Mouse (Mus musculus): ENCODE measurements around the gene Xxylt1. TPM values are rescaled to one million over a fixed set of nuclear protein-coding genes. Genes with fewer than 3 reads are reported as not detected.

Xxylt1 gene
- polyA plus RNA-seq, 1 experiment from 2014 or later, result 8.0 TPM

DNA sequence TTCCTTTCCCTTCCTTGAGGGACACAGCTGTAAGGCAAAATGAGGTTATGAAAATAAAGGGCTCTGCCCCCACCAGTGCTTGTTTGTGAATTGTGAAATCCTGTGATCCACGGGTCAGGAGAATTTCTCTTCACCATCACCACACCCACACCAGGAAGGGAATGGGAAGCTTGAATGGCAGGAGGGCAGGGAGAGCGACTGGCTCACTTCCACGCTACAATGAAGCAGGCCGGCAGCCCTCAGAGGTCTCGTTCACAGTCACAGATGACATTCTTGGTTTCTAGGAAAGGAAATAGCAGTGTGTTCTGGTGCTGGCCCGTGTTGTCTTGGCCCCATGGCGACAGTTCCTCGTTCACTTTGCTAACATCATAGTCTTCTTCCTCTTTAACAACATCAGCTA lies 136.3 kb downstream of the Xxylt1 start:
- 18% methylated on average over 8 of the region's 8 CpGs for WGBS
- TF ChIP-seq CTCF (IDR thresholded peaks at IDR 0.05) (no peak), EP300 (IDR thresholded peaks at IDR 0.05) (no peak)
- H3K36me3 ChIP-seq (ENCODE audit: insufficient read depth, low read length), result no peaks in the 10 kb centered on the region

DNA sequence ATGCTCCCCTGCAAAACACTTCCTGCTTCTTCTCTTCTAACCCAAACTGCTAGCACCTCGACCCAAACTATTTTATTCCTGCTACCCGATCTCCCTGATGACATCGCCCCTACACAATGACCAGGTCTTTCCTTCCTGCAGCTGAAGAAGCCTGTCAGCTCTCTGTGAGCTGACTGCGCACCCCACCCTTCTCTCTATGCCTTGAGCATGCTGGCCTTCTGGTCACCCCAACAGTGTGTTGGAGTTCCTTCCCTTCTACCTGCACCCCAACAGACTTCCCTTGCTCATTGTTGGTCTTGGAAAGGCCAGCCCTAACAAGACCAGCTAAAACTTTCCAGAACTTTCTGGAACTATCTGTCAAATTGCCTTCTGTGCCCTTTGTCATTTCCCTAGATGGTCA lies 137.3 kb downstream of the Xxylt1 start:
- WGBS, result 66% methylated on average over 4 of the region's 4 CpGs
- H3K4me3 ChIP-seq (ENCODE audit: low read depth, low read length), result no peak overlapping the region
- no peaks in the 10 kb centered on the region for H3K27me3 ChIP-seq (replicated peaks; ENCODE audit: insufficient read depth, low read length)
- TF ChIP-seq EP300 (IDR thresholded peaks at IDR 0.05) (no peak), CTCF (IDR thresholded peaks at IDR 0.05) (no peak)
- peaks cover 10% of the 10 kb centered on the region for H3K4me1 ChIP-seq (ENCODE audit: insufficient read depth, low read depth, low read length)
- H3K9me3 ChIP-seq (ENCODE audit: low read length), result no peaks in the 10 kb centered on the region
- no peak overlapping the region for H3K9ac ChIP-seq (replicated peaks; ENCODE audit: low read depth)
- ATAC-seq (no peak), DNase-seq (ENCODE audit: low spot score) (no peak)
- H3K4me2 ChIP-seq (replicated peaks; ENCODE audit: low read depth, low read length), result no peak overlapping the region
- no peaks in the 10 kb centered on the region for H3K36me3 ChIP-seq (ENCODE audit: insufficient read depth, low read length)
- no peak overlapping the region for H3K27ac ChIP-seq (ENCODE audit: low read length)

More for the DNA sequence above, 136.3 kb downstream of the Xxylt1 start:
- H3K27ac ChIP-seq (ENCODE audit: low read length), result no peak overlapping the region
- peak; percentile 68 for DNase-seq (ENCODE audit: low spot score)
- ATAC-seq, result peak; percentile 35
- H3K27me3 ChIP-seq (replicated peaks; ENCODE audit: insufficient read depth, low read length), result no peaks in the 10 kb centered on the region
- H3K4me1 ChIP-seq (ENCODE audit: insufficient read depth, low read depth, low read length), result peaks cover 10% of the 10 kb centered on the region
- no peak overlapping the region for H3K4me3 ChIP-seq (ENCODE audit: low read depth, low read length)
- no peak overlapping the region for H3K4me2 ChIP-seq (replicated peaks; ENCODE audit: low read depth, low read length)
- no peaks in the 10 kb centered on the region for H3K9me3 ChIP-seq (ENCODE audit: low read length)
- no peak overlapping the region for H3K9ac ChIP-seq (replicated peaks; ENCODE audit: low read depth)

DNA sequence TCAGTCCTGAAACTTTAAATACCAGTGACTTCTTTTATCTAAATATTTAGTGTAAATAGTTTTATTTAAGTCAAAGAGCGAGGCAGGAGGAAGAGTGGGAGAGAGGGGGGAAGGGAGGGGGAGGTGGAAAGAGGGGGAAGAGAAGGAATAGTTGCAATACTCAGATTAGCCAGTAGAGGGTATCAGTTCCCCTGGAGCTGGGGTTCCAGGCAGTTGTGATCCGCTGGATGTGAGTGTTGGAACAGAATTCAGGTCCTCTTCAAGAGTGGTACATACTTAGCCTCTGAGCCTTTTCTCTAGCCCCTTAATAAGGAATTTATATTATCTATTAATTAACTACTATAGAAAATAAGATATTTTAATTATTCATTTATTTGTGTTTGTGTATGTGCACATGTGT lies 140.5 kb downstream of the Xxylt1 start:
- WGBS, result 69% methylated on average over 2 of the region's 2 CpGs
- DNase-seq (ENCODE audit: low spot score) (no peak), ATAC-seq (no peak)
- Histone ChIP-seq H3K9me3 (ENCODE audit: low read length) (no peaks in the 10 kb centered on the region), H3K27ac (ENCODE audit: low read length) (no peak overlapping the region), H3K27me3 (replicated peaks; ENCODE audit: insufficient read depth, low read length) (no peaks in the 10 kb centered on the region), H3K4me1 (ENCODE audit: insufficient read depth, low read depth, low read length) (peaks cover 10% of the 10 kb centered on the region), H3K4me2 (replicated peaks; ENCODE audit: low read depth, low read length) (no peak overlapping the region), H3K9ac (replicated peaks; ENCODE audit: low read depth) (no peak overlapping the region), H3K4me3 (ENCODE audit: low read depth, low read length) (no peak overlapping the region), H3K36me3 (ENCODE audit: insufficient read depth, low read length) (no peaks in the 10 kb centered on the region)
- TF ChIP-seq EP300 (IDR thresholded peaks at IDR 0.05), result no peak
- peak; percentile 58 for TF ChIP-seq CTCF (IDR thresholded peaks at IDR 0.05)

DNA sequence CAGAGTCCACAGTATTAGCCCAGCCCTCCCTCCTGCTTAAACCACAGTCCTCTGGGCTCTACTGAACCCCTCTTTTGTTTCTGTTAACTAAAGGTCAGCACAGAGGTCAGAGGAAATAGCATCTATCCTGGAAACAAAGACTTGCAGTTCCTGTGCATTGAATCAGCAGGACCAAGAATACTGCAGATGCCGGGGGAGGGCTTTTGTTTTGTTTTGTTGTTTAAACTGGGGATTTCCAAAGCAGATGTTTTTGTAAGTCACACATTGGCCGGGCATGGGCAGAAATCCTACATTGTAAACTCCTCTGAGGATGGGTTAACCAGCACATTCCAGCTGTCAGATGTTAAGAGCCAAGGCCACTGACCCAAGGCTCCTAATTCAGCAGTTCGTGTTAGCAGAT lies 141.3 kb downstream of the Xxylt1 start:
- WGBS, result 24% methylated on average over 3 of the region's 3 CpGs
- Histone ChIP-seq H3K27me3 (replicated peaks; ENCODE audit: insufficient read depth, low read length) (no peaks in the 10 kb centered on the region), H3K4me1 (ENCODE audit: insufficient read depth, low read depth, low read length) (peaks cover 10% of the 10 kb centered on the region), H3K9ac (replicated peaks; ENCODE audit: low read depth) (no peak overlapping the region), H3K9me3 (ENCODE audit: low read length) (no peaks in the 10 kb centered on the region), H3K27ac (ENCODE audit: low read length) (no peak overlapping the region), H3K4me3 (ENCODE audit: low read depth, low read length) (no peak overlapping the region), H3K36me3 (ENCODE audit: insufficient read depth, low read length) (no peaks in the 10 kb centered on the region), H3K4me2 (replicated peaks; ENCODE audit: low read depth, low read length) (no peak overlapping the region)
- DNase-seq (ENCODE audit: low spot score) (peak; percentile 78), ATAC-seq (peak; percentile 55)
- TF ChIP-seq CTCF (IDR thresholded peaks at IDR 0.05), result no peak
- peak; percentile 58 for TF ChIP-seq EP300 (IDR thresholded peaks at IDR 0.05)

DNA sequence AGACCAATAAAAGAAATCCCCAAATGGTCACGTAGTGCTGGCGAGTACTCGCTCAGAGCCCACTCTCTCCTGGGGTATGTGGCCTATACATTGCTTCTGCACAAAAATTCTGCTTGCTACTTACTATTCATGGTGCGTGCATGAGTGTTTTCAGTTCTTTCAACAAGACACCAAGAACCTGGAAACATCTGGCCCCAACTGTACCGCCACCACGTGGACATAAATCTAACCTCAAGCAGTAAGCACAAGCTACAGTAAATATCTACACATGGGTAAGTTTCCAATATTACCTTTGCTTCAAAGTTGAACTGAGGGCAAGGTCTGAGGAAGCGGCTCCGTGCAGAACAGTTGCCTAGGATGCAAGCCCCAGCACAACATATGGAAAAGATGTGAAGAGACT lies 142.0 kb downstream of the Xxylt1 start:
- H3K4me3 ChIP-seq (ENCODE audit: low read depth, low read length), result no peak overlapping the region
- H3K9me3 ChIP-seq (ENCODE audit: low read length), result no peaks in the 10 kb centered on the region
- WGBS, result 84% methylated on average over 8 of the region's 8 CpGs
- no peak overlapping the region for H3K9ac ChIP-seq (replicated peaks; ENCODE audit: low read depth)
- no peak for ATAC-seq
- H3K27me3 ChIP-seq (replicated peaks; ENCODE audit: insufficient read depth, low read length), result no peaks in the 10 kb centered on the region
- no peaks in the 10 kb centered on the region for H3K36me3 ChIP-seq (ENCODE audit: insufficient read depth, low read length)
- peaks cover 10% of the 10 kb centered on the region for H3K4me1 ChIP-seq (ENCODE audit: insufficient read depth, low read depth, low read length)
- no peak overlapping the region for H3K27ac ChIP-seq (ENCODE audit: low read length)
- H3K4me2 ChIP-seq (replicated peaks; ENCODE audit: low read depth, low read length), result no peak overlapping the region
- TF ChIP-seq CTCF (IDR thresholded peaks at IDR 0.05) (peak; percentile 46), EP300 (IDR thresholded peaks at IDR 0.05) (no peak)
- DNase-seq (ENCODE audit: low spot score), result no peak

DNA sequence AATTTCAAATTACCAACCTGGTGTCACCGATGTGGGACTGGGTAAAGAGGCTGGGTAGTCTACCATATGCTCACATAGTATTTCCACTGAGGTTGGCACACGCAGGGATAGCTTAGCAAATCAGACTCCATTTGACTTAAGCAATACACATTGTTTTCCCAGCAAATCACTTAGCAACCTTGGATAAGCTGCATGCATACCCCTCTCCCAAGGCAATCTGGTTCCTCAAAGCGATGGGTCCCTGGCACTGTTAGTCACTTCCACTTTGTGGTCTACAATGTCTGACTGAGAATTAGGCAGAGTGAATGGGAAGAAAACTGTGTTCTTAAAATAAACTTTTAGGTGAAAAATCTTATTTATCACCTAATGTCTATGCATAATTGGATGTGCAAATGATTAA lies 142.6 kb downstream of the Xxylt1 start:
- H3K36me3 ChIP-seq (ENCODE audit: insufficient read depth, low read length), result no peaks in the 10 kb centered on the region
- no peaks in the 10 kb centered on the region for H3K27me3 ChIP-seq (replicated peaks; ENCODE audit: insufficient read depth, low read length)
- no peak overlapping the region for H3K4me2 ChIP-seq (replicated peaks; ENCODE audit: low read depth, low read length)
- H3K9me3 ChIP-seq (ENCODE audit: low read length), result no peaks in the 10 kb centered on the region
- H3K4me3 ChIP-seq (ENCODE audit: low read depth, low read length), result no peak overlapping the region
- no peak overlapping the region for H3K9ac ChIP-seq (replicated peaks; ENCODE audit: low read depth)
- DNase-seq (ENCODE audit: low spot score), result no peak
- ATAC-seq, result no peak
- H3K27ac ChIP-seq (ENCODE audit: low read length), result no peak overlapping the region
- peaks cover 8% of the 10 kb centered on the region for H3K4me1 ChIP-seq (ENCODE audit: insufficient read depth, low read depth, low read length)
- 92% methylated on average over 3 of the region's 3 CpGs for WGBS
- TF ChIP-seq EP300 (IDR thresholded peaks at IDR 0.05), result no peak
- TF ChIP-seq CTCF (IDR thresholded peaks at IDR 0.05), result no peak

DNA sequence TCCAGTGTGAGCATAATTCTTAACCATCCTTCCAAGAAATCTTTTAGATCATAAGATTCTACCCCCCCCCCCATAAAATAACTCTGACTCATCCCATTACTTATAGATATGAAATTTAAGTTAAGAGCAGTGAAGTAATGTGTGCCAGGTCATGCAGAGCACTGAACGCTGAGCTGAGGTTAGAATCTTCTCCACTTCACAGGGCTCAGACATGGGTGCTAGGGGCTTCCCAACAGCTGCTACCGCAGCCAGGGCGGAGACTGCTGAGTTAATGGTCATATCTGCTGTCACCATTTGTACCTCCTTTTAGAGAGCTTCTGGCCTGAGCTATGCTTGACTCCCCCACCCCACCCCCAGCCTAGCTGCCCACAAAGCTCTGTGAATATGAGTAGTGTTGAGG lies 143.6 kb downstream of the Xxylt1 start:
- H3K9ac ChIP-seq (replicated peaks; ENCODE audit: low read depth), result no peak overlapping the region
- WGBS, result 81% methylated on average over 3 of the region's 3 CpGs
- no peak overlapping the region for H3K27ac ChIP-seq (ENCODE audit: low read length)
- no peaks in the 10 kb centered on the region for H3K9me3 ChIP-seq (ENCODE audit: low read length)
- TF ChIP-seq EP300 (IDR thresholded peaks at IDR 0.05) (no peak), CTCF (IDR thresholded peaks at IDR 0.05) (no peak)
- DNase-seq (ENCODE audit: low spot score) (no peak), ATAC-seq (no peak)
- H3K4me1 ChIP-seq (ENCODE audit: insufficient read depth, low read depth, low read length), result peaks cover 6% of the 10 kb centered on the region
- H3K4me2 ChIP-seq (replicated peaks; ENCODE audit: low read depth, low read length), result no peak overlapping the region
- H3K4me3 ChIP-seq (ENCODE audit: low read depth, low read length), result no peak overlapping the region
- no peaks in the 10 kb centered on the region for H3K27me3 ChIP-seq (replicated peaks; ENCODE audit: insufficient read depth, low read length)
- no peaks in the 10 kb centered on the region for H3K36me3 ChIP-seq (ENCODE audit: insufficient read depth, low read length)

Data from lung, postnatal 0 days (tissue).